Mouse (Mus musculus) stomach, embryonic 14.5 days (tissue): ENCODE data around the gene Suox. TPM values are rescaled to one million over a fixed set of nuclear protein-coding genes. Genes with fewer than 3 reads are reported as not detected.
A peak's percentile ranks its signal among the peaks of the same experiment; 100 is the strongest.

Experiments used
- ATAC-seq: fragments of 200-750 bp; cut with Nextera tagmentation; 2 replicates; pipeline ENCODE4 v1.8.0; 2017; ENCODE audit warnings: low read depth, moderate TSS enrichment; ENCODE audit not compliant: insufficient number of reproducible peaks, insufficient read depth, low FRiP score
- H3K27ac ChIP-seq: fragments of 300-500 bp; sonication (generic); 2 replicates; pipeline ENCODE4 v1.5.1; 2014; ENCODE audit warnings: mild to moderate bottlenecking, low read length, moderate library complexity, mixed read lengths
- H3K27me3 ChIP-seq: fragments of 300-500 bp; sonication (generic); 2 replicates; pipeline ENCODE4 v1.6.1; 2014; ENCODE audit warnings: low read length, control low read depth, mixed read lengths; ENCODE audit not compliant: control insufficient read depth, insufficient read depth
- H3K36me3 ChIP-seq: fragments of 300-500 bp; sonication (generic); 2 replicates; pipeline ENCODE4 v1.6.1; 2014; ENCODE audit warnings: mild to moderate bottlenecking, control low read depth, low read length, moderate library complexity, mixed read lengths; ENCODE audit not compliant: control insufficient read depth, insufficient read depth
- H3K4me1 ChIP-seq: fragments of 300-500 bp; sonication (generic); 2 replicates; pipeline ENCODE4 v1.6.1; 2014; ENCODE audit warnings: low read length, control low read depth, mixed read lengths; ENCODE audit not compliant: control insufficient read depth, insufficient read depth
- H3K4me2 ChIP-seq: fragments of 300-500 bp; sonication (generic); replicated peaks from 2 replicates; pipeline ENCODE4 v1.6.1; 2014; ENCODE audit warnings: low read depth, low read length, control low read depth
- H3K4me3 ChIP-seq: fragments of 300-500 bp; sonication (generic); 2 replicates; pipeline ENCODE4 v1.5.1; 2014; ENCODE audit warnings: low read depth, low read length, control low read depth
- H3K9ac ChIP-seq: fragments of 300-500 bp; sonication (generic); replicated peaks from 2 replicates; pipeline ENCODE4 v1.6.1; 2014; ENCODE audit warnings: low read depth, mild to moderate bottlenecking, control low read depth, low read length, moderate library complexity, mixed read lengths
- H3K9me3 ChIP-seq: fragments of 300-500 bp; sonication (generic); 2 replicates; pipeline ENCODE4 v1.6.1; 2016; ENCODE audit warnings: low read depth, low read length, control low read depth; ENCODE audit not compliant: control insufficient read depth
- WGBS: fragments of 180-500 bp; shearing (Covaris S2); extraction: QIAGEN DNeasy Blood & Tissue Kit; methylation state at CpG from one replicate; pipeline ENCODE4 v1.1.7; 2014; 5-methylcytosine and 5-hydroxymethylcytosine counted together
- polyA plus RNA-seq: library from polyadenylated mRNA; unstranded; fragments of >200 nt; fragmentation: Nextera tagmentation; extraction: Ambion mirVana; gene quantifications from 2 replicates; pipeline ENCODE4 v1.2.1, GENCODE M21; 2014

Suox gene
- polyA plus RNA-seq, 1 experiment from 2014 or later = 16.3 TPM

DNA sequence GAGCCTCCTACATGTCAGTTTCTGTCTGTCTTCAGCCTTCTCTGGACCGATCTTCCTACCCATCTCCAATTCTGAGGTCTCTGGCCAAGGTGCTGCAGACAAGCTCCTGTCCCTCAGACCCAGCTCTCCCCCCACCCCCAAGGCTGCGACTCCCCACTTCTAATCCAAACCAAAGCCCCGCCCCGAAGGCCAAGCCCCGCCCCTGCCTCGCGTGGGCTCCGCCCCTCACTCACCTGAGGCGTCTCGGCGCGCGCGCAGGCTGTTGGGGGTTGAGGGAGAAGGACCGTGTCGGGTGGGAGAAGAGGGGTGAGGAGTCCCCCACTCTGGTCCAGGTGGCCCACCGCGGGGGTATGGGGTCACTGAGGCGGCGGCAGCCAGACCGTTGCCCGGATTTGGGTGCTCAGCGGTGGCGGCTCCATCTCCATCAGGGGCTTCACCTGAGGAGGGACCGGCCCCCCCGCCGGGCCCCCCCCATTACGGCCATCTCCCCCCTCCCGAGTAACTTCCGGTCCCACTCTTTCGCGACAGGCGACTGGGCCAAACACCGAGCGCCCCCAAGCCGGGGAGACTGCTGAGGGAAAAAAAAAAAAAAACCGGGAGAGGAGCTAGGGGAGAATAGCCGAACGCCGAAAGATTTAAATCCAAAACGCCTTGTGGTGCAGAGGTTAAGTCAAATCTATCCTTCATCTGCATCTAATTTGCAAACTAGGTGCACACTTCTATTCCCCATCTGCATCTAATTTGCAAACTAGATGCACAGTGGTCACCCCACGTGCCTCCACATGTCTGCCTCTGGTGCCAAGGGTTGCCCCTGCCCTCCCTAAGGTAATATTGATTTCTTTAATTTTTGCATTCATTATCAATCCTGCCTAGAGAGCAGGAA, 4.8 kb downstream of the Suox start:
- Histone ChIP-seq H3K4me3 (peak overlapping the region; percentile 59), H3K4me2 (peak overlapping the region; percentile 46), H3K27me3 (no peaks in the 10 kb centered on the region), H3K9me3 (no peaks in the 10 kb centered on the region), H3K36me3 (no peaks in the 10 kb centered on the region), H3K4me1 (peaks cover 5% of the 10 kb centered on the region), H3K27ac (peak overlapping the region; percentile 24; the same call in 1 of the 2 replicates), H3K9ac (peak overlapping the region; percentile 37)
- under 1% methylated on average over 42 of the region's 42 CpGs for WGBS
- ATAC-seq = peak; percentile 50

DNA sequence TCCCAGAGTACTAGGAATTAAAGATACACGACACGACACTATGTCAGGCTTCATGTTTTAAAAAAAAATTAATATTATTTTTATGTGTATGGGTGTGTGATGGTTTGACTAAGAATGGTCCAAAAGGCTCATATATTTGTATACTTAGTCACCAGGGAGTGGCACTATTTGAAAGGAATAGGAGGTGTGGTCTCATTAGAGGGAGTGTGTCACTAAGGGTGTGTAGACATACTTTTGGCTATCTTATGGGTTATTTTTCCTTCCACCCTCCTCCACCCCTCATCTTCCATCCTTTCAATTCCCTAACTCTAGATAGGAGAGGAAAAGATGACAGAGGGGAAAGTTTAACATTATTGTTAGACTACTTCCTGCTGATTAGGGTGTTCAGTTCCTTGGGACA, 8.1 kb downstream of the Suox start:
- Histone ChIP-seq H3K27ac (no peak overlapping the region), H3K4me3 (no peak overlapping the region), H3K4me1 (no peaks in the 10 kb centered on the region; the same call in 1 of the 2 replicates), H3K9me3 (no peaks in the 10 kb centered on the region), H3K4me2 (no peak overlapping the region), H3K36me3 (no peaks in the 10 kb centered on the region), H3K27me3 (no peaks in the 10 kb centered on the region), H3K9ac (no peak overlapping the region)
- 90% methylated on average over 2 of the region's 2 CpGs for WGBS
- no peak for ATAC-seq

DNA sequence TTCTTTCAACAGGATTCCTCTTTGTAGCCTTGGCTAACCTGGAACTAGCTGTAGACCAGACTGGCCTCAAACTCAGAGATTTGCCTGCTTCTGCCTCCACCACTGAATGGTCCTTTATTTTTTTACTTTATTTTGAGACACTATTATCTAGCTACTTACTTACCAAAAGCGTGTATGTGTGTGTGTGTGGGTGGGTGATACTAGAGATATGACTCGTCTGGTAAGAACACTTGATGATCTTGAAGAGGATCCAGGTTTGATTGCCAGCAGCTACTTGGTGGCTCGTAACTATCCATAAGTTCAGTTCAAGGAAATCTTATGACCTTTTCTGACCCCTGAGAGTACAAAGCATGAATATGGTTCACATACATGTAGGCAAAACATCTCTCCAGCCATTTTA, 8.6 kb downstream of the Suox start:
- Histone ChIP-seq H3K27me3 (no peaks in the 10 kb centered on the region), H3K9ac (no peak overlapping the region), H3K27ac (no peak overlapping the region), H3K36me3 (no peaks in the 10 kb centered on the region), H3K4me2 (no peak overlapping the region), H3K4me3 (no peak overlapping the region), H3K4me1 (no peaks in the 10 kb centered on the region; the same call in 1 of the 2 replicates), H3K9me3 (no peaks in the 10 kb centered on the region)
- no peak for ATAC-seq
- 80% methylated on average over 3 of the region's 3 CpGs for WGBS

DNA sequence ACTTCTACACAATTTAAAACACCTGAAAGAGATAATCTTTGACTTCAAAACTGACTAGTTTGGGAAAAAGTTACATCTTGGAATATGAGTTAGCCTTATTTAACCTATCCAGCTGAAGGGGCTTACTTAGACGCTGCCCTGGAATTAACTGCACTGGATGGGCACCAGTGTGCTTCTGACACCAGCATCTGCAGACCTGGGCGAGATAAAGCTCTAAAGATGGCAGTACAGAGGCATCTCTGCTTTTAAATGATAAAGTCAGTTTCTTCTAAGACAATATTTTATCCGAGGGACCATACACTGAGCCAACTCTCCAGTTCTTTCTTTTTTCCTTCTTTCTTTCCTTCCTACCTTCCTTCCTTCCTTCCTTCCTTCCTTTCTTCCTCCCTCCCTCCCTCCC, 9.1 kb downstream of the Suox start:
- Histone ChIP-seq H3K27ac (no peak overlapping the region), H3K27me3 (no peaks in the 10 kb centered on the region), H3K36me3 (no peaks in the 10 kb centered on the region), H3K4me3 (no peak overlapping the region), H3K4me2 (no peak overlapping the region), H3K4me1 (no peaks in the 10 kb centered on the region; the same call in 1 of the 2 replicates), H3K9ac (no peak overlapping the region), H3K9me3 (no peaks in the 10 kb centered on the region)
- 72% methylated on average over 3 of the region's 3 CpGs for WGBS
- no peak for ATAC-seq

DNA sequence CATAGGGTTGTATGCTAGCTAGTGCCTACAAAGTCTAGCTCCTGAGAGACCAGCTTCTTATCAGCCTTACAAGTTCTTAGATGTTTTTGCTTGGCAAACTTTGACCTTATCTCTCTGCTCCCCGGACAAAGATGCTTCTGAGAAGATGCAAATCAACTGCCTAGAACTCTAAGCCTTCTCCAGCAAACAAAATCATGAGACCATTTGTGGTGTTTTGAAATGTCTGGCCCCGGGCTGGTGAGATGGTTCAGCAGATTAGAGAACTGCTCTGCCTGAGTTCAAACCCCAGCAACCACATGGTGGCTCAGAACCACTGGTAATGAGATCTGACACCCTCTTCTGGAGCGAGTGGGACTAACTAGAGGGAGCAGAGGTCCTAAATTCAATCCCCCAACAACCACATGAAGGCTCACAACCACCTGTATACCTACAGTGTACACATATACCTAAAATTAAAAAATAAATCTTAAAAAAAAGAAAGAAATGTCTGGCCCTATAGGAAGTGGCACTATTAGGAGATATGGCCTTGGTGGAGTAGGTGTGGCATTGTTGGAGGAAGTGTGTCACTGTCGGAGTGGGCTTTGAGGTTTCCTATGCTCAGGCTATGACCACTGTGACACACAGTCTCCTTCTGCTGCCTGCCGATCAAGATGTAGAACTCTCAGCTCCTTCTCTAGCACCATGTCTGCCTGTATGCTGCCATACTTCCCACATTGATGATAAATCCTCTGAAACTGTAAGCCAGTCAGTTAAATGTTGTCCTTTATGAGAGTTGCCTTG, 10.2 kb downstream of the Suox start:
- WGBS = 57% methylated on average over 5 of the region's 5 CpGs
- Histone ChIP-seq H3K4me2 (no peak overlapping the region), H3K9me3 (no peaks in the 10 kb centered on the region), H3K4me3 (no peak overlapping the region), H3K27me3 (no peaks in the 10 kb centered on the region), H3K27ac (no peak overlapping the region), H3K9ac (no peak overlapping the region), H3K36me3 (no peaks in the 10 kb centered on the region), H3K4me1 (no peaks in the 10 kb centered on the region; the same call in 1 of the 2 replicates)
- no peak for ATAC-seq

DNA sequence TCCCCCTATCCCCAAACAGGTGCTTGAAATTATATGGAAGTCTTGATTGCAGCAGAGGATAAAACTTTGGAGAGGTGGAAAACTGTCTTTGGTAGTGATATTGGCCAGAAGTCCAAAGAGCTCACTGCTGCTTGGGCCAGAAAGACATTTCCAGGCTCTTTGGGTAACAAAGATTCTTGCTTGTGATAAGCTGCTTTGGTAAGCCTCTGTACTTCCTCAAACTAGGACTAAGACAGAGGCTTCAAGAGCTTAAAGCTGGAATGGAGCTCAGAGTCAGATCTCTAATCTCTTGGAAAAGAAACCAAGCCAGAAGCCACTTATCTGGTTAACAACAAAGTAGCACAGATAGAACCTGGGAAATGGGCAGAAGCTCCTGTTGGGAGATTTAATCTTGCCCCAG, 11.4 kb downstream of the Suox start:
- no peaks in the 10 kb centered on the region for H3K9me3 ChIP-seq
- H3K4me1 ChIP-seq = no peaks in the 10 kb centered on the region

DNA sequence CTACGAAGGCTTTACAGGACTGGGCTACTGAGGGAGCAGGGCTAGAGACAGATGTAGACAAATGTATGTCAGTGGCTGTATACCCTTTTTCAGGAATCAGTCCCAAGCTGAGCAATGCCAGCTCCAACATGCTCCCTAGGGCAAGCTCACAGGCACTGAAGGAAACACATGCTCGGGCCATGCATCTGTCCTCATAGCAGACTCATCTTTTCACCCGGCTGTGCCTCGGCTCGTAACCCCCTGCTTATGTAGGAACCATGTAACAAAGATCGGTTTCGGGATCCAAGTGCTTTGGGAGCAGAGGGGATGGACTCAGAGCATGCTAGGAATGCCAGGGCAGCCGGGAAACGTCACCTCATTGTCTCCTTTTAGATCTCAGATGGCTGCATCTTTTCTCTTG, 14.4 kb downstream of the Suox start:
- H3K36me3 ChIP-seq = no peaks in the 10 kb centered on the region
- 43% methylated on average over 9 of the region's 9 CpGs for WGBS
- no peak for ATAC-seq
- no peaks in the 10 kb centered on the region for H3K9me3 ChIP-seq
- H3K9ac ChIP-seq = no peak overlapping the region
- H3K4me1 ChIP-seq = peaks cover 3% of the 10 kb centered on the region; the same call in 1 of the 2 replicates
- H3K27me3 ChIP-seq = no peaks in the 10 kb centered on the region
- no peak overlapping the region for H3K27ac ChIP-seq
- H3K4me2 ChIP-seq = no peak overlapping the region
- no peak overlapping the region for H3K4me3 ChIP-seq

More for the DNA sequence above, 11.4 kb downstream of the Suox start:
- Histone ChIP-seq H3K27me3 (no peaks in the 10 kb centered on the region), H3K4me3 (no peak overlapping the region), H3K4me2 (no peak overlapping the region), H3K36me3 (no peaks in the 10 kb centered on the region), H3K27ac (no peak overlapping the region), H3K9ac (no peak overlapping the region)
- ATAC-seq = no peak

DNA sequence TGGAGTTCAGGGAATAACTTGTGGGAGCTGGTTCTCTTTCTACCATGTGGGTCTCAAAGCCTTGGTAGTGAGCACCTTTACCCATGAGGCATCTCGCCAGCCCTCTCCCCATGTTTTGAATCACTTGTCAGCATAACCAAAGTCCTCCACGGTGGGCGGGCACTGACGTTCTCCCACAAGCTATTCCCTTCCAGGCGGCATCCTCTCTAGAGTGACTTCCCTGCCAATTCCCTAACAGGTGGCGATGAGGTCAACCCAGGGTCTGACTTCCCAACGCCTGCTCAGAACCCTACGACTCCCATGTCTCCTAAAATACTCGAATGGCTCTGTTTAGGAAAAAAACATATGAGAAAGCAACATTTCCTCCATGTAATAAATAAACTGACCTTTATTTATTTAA, 16.0 kb downstream of the Suox start:
- 49% methylated on average over 9 of the region's 9 CpGs for WGBS
- Histone ChIP-seq H3K27ac (no peak overlapping the region), H3K4me3 (no peak overlapping the region), H3K4me2 (no peak overlapping the region), H3K9me3 (no peaks in the 10 kb centered on the region), H3K27me3 (no peaks in the 10 kb centered on the region), H3K4me1 (peaks cover 3% of the 10 kb centered on the region; the same call in 1 of the 2 replicates), H3K36me3 (no peaks in the 10 kb centered on the region), H3K9ac (no peak overlapping the region)
- no peak for ATAC-seq
